Mouse (Mus musculus) testis, adult 10 weeks (tissue): ENCODE results near the gene Ino80. TPM values are rescaled to one million over a fixed set of nuclear protein-coding genes. Genes with fewer than 3 reads are reported as not detected.

ENCODE experiments used
- polyA plus RNA-seq: library from polyadenylated mRNA; stranded (reverse); fragments of 350-450 nt; fragmentation: Illumina TruSeq; extraction: RNeasy Lipid Tissue Mini Kit (QIAGEN cat#74804); gene quantifications from one replicate; pipeline ENCODE4 v1.2.3, GENCODE M21; 2014; ENCODE audit warnings: low read depth, low replicate concordance

The Ino80 gene
- 18.7 TPM for polyA plus RNA-seq

DNA sequence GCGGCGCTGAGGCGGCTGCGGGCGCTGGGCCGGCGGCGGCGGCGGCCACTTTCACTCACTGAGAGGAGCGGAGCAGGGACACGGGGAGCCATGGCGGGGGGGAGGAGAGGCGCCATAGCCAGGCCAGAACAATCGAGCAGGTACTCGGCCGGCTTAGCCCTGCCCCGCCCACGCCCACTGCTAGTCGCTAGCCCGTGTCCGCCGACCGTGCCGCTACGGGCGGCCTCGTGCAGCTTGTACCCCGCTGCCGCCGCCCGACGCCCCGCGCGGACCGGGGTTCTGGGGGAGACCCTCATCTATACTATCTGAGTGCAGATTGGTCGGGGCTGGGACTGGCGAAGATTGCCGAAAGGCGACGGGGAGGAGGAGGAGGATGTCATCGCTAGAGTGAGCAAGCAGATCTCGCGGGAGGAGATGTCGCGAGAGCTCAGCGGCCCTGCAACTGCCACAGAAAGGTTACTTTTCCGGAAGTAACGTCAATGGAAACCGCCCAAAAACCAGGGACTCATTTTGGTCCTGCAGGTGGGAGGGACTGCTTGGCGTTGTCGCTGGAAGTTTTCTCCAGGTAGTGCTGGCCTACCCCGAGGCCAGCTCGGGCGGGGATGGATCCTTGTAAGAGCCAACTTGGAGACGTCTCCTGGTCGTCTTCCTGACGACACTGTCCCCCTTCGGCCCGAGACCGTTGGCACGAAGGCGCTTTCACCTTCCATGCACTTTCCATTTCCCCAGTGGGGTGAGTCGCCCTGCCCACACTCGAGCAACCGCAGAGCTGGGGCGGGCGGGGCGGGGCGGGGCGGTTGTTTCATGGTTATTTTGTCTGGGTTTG is at the start of gene Ino80:
TSS of gene Ino80 (minus strand) at position 117 of the 826 bp plus-strand sequence.

DNA sequence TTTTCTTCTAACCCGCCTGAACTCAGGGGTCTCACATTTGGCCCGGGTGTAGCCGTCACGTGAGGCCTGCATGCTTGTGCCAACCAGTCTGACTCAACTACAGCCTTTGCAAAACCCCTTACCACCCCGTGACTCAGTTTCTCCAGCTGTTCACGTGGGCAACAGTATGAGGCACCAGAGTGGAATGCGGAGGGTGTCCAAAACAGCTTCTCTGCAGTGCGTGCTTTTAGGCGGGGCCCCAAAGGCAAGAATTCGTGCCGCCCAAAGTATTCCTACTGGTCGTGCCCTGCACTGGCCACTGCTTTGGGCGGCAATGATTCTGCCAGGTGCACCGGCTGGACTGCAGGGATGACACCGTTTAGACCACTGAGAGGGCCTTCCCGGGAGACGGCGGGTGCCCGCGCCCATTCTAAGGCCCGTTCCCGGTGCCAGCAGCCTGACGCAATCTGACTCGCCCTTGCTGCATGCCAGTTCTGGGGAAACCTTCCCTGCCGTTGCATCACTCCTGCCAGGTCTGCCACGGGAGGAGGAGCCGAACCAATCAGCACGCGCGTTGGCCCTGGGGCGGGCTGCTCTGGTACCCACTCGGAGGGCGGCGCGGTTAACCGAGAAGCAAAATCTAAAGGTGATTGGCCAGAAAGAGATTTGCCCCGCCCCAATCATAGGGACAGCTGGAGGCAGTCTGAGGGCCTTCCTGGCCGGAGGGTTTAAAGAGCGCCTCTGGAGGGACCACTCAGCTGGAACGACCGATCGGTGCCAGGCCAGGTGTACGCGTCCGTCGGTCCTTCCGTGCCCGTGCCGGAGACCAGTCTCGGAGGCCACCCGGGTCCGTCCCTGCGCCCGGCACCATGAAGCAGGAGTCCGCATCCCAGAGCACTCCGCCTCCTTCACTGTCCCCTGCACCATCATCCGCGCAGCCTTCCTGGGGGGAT is 126.7 kb downstream of the Ino80 start, which contains the start of gene Chac1:
TSS of gene Chac1 (plus strand) at position 675 of the 932 bp plus-strand sequence.

DNA sequence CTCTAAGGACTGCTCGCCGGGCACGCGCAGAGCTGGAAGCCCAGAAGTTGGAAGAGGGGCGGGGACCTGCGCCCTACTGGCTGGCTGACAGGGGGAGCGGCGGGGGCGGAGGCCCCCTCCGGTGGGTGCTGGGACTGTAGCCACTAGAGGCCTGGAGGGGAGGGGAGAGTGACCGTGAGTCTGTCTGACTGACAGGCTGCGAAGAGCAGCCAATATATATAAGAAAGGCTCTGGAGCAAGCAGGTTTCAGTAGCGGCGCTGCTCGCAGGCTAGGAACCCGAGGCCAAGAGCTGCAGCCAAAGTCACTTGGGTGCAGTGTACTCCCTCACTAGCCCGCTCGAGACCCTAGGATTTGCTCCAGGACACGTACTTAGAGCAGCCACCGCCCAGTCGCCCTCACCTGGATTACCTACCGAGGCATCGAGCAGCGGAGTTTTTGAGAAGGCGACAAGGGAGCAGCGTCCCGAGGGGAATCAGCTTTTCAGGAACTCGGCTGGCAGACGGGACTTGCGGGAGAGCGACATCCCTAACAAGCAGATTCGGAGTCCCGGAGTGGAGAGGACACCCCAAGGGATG is 151.8 kb downstream of the Ino80 start, which contains the start of gene Dll4:
TSS of gene Dll4 (plus strand) at position 217 of the 576 bp plus-strand sequence.

Other genes with a start within 250 kb of the Ino80 start
- gene Ppp1r14d, start 247.8 kb downstream of the Ino80 start, polyA plus RNA-seq, result not detected
- gene Spint1, start 240.3 kb downstream of the Ino80 start, polyA plus RNA-seq, result 1.6 TPM
- 0.31 TPM for gene Rhov, start 206.4 kb downstream of the Ino80 start, polyA plus RNA-seq
- 0.31 TPM for gene Vps18, start 188.9 kb downstream of the Ino80 start, polyA plus RNA-seq
- not detected for gene Dll4, start 151.9 kb downstream of the Ino80 start, polyA plus RNA-seq
- gene Chac1, start 126.5 kb downstream of the Ino80 start, polyA plus RNA-seq, result 0.21 TPM
- 7.4 TPM for gene Exd1, start 69.9 kb upstream of the Ino80 start, polyA plus RNA-seq
- 45.9 TPM for gene Chp1, start 70.0 kb upstream of the Ino80 start, polyA plus RNA-seq
- 80.6 TPM for gene Nusap1, start 140.6 kb upstream of the Ino80 start, polyA plus RNA-seq
- gene Oip5, start 140.8 kb upstream of the Ino80 start, polyA plus RNA-seq, result 31.1 TPM
- gene Ndufaf1, start 185.1 kb upstream of the Ino80 start, polyA plus RNA-seq, result 44.5 TPM
- 35.8 TPM for gene Rtf1, start 197.4 kb upstream of the Ino80 start, polyA plus RNA-seq